Mouse (Mus musculus) thymus, postnatal 10 days (tissue): Measurements from ENCODE around the gene Rfpl4.
"Not testable (repeated sequence)": the region's sequence is repeated elsewhere in the genome, so short reads cannot be mapped to it uniquely, and the experiment has no call there.

Experiments used
- DNase-seq, 2 experiments: peaks; one replicate each; pipeline ENCODE4 v3.0.0; 2021; ENCODE audit warnings: low spot score in 2 of 2

Gene Rfpl4

DNA sequence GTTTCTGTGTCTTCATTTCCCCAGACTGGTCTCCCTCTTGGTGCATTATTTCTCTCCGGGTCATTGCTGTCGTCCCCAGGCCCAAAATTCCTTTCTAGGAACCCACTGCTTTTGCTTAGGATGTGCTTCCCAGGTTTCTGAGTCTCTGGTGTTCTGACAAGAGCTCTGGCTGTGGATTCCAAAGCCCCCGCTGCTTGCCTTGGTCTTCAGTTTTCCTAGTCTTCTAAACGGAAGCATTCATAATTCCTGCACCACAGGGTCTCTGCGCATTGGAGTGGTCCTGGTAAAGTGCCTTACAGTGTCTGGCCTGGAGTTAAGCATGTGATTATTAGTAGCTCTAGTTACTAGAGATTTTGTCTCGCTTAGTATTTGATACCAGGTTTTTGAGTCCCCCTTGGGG lies 35.9 kb downstream of the Rfpl4 start:
- no peak for DNase-seq

DNA sequence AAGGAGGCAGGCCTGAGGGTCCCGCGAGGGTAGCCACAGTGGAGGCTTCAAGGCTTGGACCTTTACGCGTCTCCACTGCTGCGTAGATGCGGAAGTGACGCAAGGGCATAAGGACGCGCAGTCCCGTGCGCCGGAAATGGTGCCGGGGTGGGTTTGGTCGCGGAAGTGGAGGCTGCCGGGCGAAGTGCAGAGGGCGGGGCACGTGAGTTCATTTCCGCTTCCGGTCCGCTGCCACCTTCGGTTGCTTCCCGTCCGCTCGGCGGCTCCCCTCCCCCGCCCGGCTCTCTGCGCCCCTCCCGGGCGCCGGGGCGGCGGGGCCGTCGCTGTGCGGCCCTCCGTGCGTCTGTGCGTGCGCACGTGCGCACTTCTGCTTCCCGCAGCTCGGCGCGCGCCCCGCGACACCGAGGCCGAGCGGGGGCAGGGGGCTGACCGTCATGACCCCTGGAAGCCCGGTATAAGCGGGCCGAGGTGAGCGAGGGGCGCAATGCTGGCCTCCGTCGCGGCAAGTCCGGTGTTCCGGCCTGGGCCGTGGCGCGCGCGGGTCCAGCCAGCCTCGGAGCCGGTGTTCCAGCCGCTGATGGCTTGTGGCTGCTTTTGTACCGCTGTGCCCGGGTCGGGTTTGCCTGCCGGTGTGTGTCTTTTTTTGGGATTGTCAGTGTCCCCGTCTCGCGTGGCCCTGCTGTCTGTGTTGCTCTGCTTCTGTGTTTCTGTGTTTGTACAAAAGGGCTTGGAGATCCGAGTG lies 36.6 kb downstream of the Rfpl4 start, which contains the start of gene Epn1:
Gene Epn1, plus strand, starts transcription at position 226 of the 742 bp plus-strand sequence.
- peak; percentile 93 to 97 for DNase-seq

DNA sequence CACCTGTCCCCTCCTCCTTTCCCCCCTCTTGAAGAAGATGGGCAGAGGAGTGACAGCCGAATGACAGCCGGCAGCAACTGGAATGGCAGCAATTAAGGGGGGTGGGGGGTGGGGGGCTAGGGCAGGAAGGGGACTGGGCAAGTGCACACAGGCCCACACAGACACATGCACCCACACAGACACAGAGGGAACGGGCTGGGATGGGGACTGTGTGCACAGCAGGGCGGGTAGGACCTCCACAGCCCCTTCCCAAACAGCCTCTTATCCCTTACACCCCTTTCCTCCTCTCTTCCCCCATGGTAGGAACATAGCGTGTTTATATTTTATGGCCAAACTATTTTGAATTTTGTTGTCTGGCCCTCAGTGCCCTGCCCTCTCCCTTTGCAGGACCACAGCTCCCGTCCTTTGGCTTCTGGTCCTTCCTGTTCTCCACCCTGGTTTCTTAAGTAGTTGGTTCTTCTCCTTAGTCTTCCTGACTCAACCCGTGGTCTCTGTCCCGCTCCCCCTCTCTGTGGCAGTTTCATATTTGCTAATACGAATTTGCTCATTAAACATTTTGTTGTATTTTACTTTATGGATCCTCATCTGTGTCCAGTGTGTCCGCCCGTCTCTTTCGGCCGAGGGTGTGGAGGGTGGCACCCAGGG lies 37.3 kb downstream of the Rfpl4 start:
- not testable (repeated sequence) for DNase-seq

DNA sequence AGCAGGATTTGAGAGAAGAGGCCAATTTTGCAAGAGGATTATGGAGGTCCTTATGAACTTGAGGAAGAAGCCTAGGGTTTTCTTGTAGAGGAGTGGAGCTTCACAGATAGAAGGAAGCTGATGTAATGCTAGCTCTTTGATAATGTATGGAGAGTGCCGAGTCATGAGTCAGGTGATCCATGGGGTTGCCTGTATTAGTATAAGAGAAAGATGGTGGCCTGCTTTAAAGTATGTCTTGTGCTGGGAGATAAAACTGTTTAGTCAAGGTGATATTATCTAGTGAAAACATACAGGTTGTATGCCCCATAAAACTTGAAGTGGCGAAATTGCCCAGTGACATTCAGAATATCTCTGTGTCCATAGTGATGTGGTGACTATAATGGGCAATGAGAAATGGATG lies 39.8 kb downstream of the Rfpl4 start:
- no peak for DNase-seq

- DNase-seq: no peak
Measured at GRCm38 (mm10) chr7:5074984-5075383, 41.8 kb downstream of the Rfpl4 start.

- no peak for DNase-seq
Measured at GRCm38 (mm10) chr7:5073586-5073985, 43.2 kb downstream of the Rfpl4 start.

DNA sequence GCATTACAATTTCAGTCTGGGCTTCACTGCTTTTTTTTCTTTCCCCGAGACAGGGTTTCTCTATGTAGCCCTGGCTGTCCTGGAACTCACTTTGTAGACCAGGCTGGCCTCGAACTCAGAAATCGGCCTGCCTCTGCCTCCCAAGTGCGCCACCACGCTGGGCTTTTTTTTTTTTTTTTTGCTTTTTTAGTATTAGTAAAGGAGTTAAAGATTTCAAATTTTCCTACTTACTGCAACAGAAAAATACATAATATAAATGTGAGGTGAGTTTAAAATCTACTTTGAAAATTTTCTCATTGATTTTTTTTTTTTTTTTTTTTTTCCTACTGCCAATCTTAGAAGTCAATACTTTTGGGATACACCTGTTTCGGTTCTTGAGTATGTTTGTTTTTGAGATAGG lies 51.9 kb downstream of the Rfpl4 start:
- DNase-seq: no peak

GRCm38 (mm10) chr7:5062360-5063001 lies 54.3 kb downstream of the Rfpl4 start:
- DNase-seq: peak; percentile 68 to 69

GRCm38 (mm10) chr7:5061774-5062359 lies 54.9 kb downstream of the Rfpl4 start, which contains the start of gene U2af2:
TSS of gene U2af2 (plus strand) at chr7:5062143.
- peak; percentile 92 to 95 for DNase-seq

DNA sequence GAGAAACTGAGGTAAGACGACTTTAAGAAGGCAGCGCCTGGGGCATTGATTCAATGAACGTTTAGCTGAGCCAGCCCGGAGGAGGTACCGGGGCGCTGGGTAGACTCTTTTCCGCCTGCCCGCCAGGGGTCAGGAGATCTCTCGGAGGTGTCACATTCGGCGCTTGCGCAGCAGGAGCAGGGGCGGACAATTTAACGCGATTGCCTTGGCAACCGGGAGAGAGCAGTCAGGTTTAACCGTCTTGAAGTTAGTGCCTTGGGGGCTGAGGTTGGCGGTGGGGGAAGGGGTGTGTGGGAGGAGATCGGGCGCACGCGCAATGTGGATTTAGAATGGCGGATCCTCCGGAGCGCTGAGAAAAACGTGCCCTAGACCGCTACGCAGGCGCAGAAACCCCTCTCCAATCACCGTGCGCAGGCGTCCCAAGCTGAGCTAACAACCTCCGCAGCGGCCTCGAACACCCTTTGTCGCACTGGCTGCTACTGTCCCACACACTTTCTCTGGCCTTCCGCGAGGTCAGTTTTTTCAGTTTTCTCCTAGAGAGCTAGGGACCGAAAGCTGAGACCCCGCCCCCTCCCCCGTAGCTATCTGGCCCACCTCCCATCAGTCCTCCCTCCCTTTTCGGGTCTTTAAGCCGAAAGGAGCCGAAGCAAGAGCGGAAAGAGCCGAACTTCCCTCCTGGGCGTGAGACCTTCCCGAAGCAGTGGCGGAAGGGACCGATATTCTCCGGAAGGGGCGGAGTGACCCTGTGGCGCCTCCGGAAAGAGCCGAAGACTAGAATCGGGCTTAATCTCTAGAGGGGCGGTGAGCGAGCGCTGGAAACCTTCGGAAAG lies 55.6 kb downstream of the Rfpl4 start:
- peak; percentile 97 to 99 for DNase-seq

GRCm38 (mm10) chr7:5060239-5060731 lies 56.5 kb downstream of the Rfpl4 start:
- peak; percentile 51 to 64 for DNase-seq
